Mouse (Mus musculus): ENCODE data around the gene Ccdc146. TPM values are rescaled to one million over a fixed set of nuclear protein-coding genes. Genes with fewer than 3 reads are reported as not detected.

Ccdc146 gene
- polyA plus RNA-seq, 1 experiment from 2014 or later = 0.45 TPM

DNA sequence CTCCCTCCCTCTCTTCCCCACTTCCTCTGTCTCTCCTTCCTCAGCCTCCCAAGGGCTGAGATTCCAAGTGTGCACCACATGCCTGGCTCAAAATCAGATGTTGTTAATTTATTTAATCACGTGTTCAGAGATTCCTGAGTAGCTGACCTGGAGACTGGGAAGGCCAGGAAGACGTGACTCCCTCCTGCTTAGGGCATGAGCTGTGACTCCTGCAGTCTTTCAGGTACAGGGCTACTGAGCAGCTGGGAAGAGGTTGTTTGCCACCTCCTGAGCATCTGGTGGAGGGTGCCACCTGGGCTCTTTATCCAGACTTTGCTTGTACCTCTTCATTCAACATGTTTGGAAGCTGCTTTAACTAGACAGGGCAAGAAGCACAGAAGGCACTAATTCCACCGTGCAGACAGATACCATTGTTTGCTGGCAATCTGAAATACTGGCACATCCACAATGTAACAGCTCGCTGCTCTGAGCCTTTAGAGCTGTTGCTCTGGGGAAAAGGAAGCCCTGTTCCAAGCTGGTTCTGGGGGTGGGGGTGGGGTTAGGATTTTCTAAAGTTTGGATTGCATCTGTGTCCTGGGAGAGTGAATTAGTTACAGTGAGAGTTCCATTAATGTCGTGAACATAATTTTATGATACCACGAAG lies 163.2 kb downstream of the Ccdc146 start:
- Histone ChIP-seq H3K36me3 (replicated peaks; ENCODE audit: control insufficient read depth, insufficient read depth, low read depth, low read length) (no peaks in the 10 kb centered on the region), H3K9ac (replicated peaks; ENCODE audit: low read length) (no peak overlapping the region), H3K27me3 (ENCODE audit: control insufficient read depth, insufficient read depth, low read length) (no peaks in the 10 kb centered on the region), H3K4me2 (ENCODE audit: low read depth, low read length) (no peak overlapping the region), H3K4me3 (ENCODE audit: low read depth, low read length) (no peak overlapping the region), H3K9me3 (replicated peaks; ENCODE audit: control insufficient read depth, low read length) (no peaks in the 10 kb centered on the region), H3K27ac (replicated peaks; ENCODE audit: low read depth, low read length) (no peak overlapping the region), H3K4me1 (ENCODE audit: control insufficient read depth, insufficient read depth, low read length) (no peaks in the 10 kb centered on the region)
- DNase-seq (ENCODE audit: low spot score) (peak; percentile 63), ATAC-seq (replicated peaks; ENCODE audit: insufficient number of reproducible peaks, low FRiP score, low TSS enrichment, low read depth) (no peak)
- 39% methylated on average over 6 of the region's 6 CpGs for WGBS

DNA sequence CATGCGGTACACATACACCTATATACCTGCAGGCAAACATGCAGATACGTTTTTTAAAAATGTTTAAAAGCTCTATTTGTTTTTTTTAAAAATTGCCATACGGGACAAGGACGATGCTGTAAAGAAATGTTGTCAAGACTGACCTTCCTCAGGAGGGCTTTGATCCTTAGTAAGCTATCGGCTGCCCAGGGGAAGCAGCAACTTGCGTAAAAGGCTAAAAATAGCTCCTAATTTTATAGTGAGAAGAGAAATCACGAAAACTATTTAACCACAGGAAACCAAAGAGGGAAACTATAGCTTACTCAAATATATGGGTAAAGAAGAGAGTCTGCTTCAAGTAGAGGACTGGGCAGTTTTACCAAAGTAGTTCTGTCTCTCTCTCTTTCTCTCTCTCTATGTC lies 163.7 kb downstream of the Ccdc146 start:
- DNase-seq (ENCODE audit: low spot score) = no peak
- no peaks in the 10 kb centered on the region for H3K27me3 ChIP-seq (ENCODE audit: control insufficient read depth, insufficient read depth, low read length)
- H3K4me3 ChIP-seq (ENCODE audit: low read depth, low read length) = no peak overlapping the region
- H3K4me1 ChIP-seq (ENCODE audit: control insufficient read depth, insufficient read depth, low read length) = no peaks in the 10 kb centered on the region
- 63% methylated on average over 7 of the region's 7 CpGs for WGBS
- no peak for ATAC-seq (replicated peaks; ENCODE audit: insufficient number of reproducible peaks, low FRiP score, low TSS enrichment, low read depth)
- no peak overlapping the region for H3K9ac ChIP-seq (replicated peaks; ENCODE audit: low read length)
- H3K9me3 ChIP-seq (replicated peaks; ENCODE audit: control insufficient read depth, low read length) = no peaks in the 10 kb centered on the region
- H3K36me3 ChIP-seq (replicated peaks; ENCODE audit: control insufficient read depth, insufficient read depth, low read depth, low read length) = no peaks in the 10 kb centered on the region
- H3K4me2 ChIP-seq (ENCODE audit: low read depth, low read length) = no peak overlapping the region
- no peak overlapping the region for H3K27ac ChIP-seq (replicated peaks; ENCODE audit: low read depth, low read length)

DNA sequence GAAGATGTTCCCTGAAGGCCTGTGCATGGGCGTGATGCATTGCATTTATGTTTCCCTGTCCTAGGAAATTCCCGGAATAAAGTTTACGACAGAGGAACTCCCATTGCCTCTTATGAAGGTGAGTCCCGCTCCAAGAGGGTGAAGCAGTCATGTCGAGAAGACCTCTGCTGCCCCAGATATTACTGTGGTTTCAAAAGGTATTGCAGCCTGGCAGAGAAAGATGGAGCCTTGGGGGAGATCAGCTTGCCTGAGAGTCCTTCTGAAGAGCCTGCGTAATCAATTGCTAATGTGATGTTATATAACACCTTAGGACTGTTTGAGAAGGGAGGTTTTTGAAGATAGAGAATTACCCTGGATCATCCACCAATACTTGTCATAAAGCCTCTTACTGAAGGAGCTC lies 166.7 kb downstream of the Ccdc146 start:
- H3K27me3 ChIP-seq (ENCODE audit: control insufficient read depth, insufficient read depth, low read length) = no peaks in the 10 kb centered on the region
- H3K4me2 ChIP-seq (ENCODE audit: low read depth, low read length) = no peak overlapping the region
- no peak for ATAC-seq (replicated peaks; ENCODE audit: insufficient number of reproducible peaks, low FRiP score, low TSS enrichment, low read depth)
- H3K9ac ChIP-seq (replicated peaks; ENCODE audit: low read length) = no peak overlapping the region
- no peaks in the 10 kb centered on the region for H3K4me1 ChIP-seq (ENCODE audit: control insufficient read depth, insufficient read depth, low read length)
- no peak overlapping the region for H3K4me3 ChIP-seq (ENCODE audit: low read depth, low read length)
- H3K27ac ChIP-seq (replicated peaks; ENCODE audit: low read depth, low read length) = no peak overlapping the region
- H3K36me3 ChIP-seq (replicated peaks; ENCODE audit: control insufficient read depth, insufficient read depth, low read depth, low read length) = no peaks in the 10 kb centered on the region
- H3K9me3 ChIP-seq (replicated peaks; ENCODE audit: control insufficient read depth, low read length) = no peaks in the 10 kb centered on the region
- WGBS = 63% methylated on average over 6 of the region's 6 CpGs
- peak; percentile 50 for DNase-seq (ENCODE audit: low spot score)

DNA sequence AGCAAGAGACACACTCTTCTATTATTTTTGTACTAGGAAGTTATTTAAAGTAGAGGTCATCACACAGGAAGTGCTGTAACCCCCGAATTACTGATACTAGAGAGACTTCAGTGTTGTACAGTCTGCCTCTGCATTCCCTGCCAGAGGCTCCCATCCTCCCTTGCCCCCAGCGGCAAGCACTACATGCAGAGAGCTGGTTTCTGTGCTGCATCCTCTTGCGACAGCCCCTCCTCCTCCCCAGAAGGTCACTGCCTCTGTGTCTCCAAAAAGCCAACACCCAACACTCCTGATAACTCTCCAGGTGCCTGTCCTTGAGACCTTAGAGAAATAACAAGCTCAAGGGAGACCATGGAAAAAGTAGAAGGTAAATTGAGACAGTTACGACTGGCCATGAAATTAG lies 167.4 kb downstream of the Ccdc146 start:
- H3K9me3 ChIP-seq (replicated peaks; ENCODE audit: control insufficient read depth, low read length) = no peaks in the 10 kb centered on the region
- H3K4me3 ChIP-seq (ENCODE audit: low read depth, low read length) = no peak overlapping the region
- no peaks in the 10 kb centered on the region for H3K4me1 ChIP-seq (ENCODE audit: control insufficient read depth, insufficient read depth, low read length)
- 44% methylated on average over 4 of the region's 4 CpGs for WGBS
- H3K27ac ChIP-seq (replicated peaks; ENCODE audit: low read depth, low read length) = no peak overlapping the region
- DNase-seq (ENCODE audit: low spot score) (no peak), ATAC-seq (replicated peaks; ENCODE audit: insufficient number of reproducible peaks, low FRiP score, low TSS enrichment, low read depth) (no peak)
- no peaks in the 10 kb centered on the region for H3K27me3 ChIP-seq (ENCODE audit: control insufficient read depth, insufficient read depth, low read length)
- no peaks in the 10 kb centered on the region for H3K36me3 ChIP-seq (replicated peaks; ENCODE audit: control insufficient read depth, insufficient read depth, low read depth, low read length)
- H3K4me2 ChIP-seq (ENCODE audit: low read depth, low read length) = no peak overlapping the region
- H3K9ac ChIP-seq (replicated peaks; ENCODE audit: low read length) = no peak overlapping the region

GRCm38 (mm10) chr5:21255551-21256132 lies 168.8 kb downstream of the Ccdc146 start:
- Histone ChIP-seq H3K36me3 (replicated peaks; ENCODE audit: control insufficient read depth, insufficient read depth, low read depth, low read length) (no peaks in the 10 kb centered on the region), H3K27ac (replicated peaks; ENCODE audit: low read depth, low read length) (no peak overlapping the region), H3K4me3 (ENCODE audit: low read depth, low read length) (no peak overlapping the region), H3K4me2 (ENCODE audit: low read depth, low read length) (no peak overlapping the region), H3K4me1 (ENCODE audit: control insufficient read depth, insufficient read depth, low read length) (no peaks in the 10 kb centered on the region), H3K9me3 (replicated peaks; ENCODE audit: control insufficient read depth, low read length) (no peaks in the 10 kb centered on the region), H3K9ac (replicated peaks; ENCODE audit: low read length) (no peak overlapping the region), H3K27me3 (ENCODE audit: control insufficient read depth, insufficient read depth, low read length) (no peaks in the 10 kb centered on the region)
- DNase-seq (ENCODE audit: low spot score) (no peak), ATAC-seq (replicated peaks; ENCODE audit: insufficient number of reproducible peaks, low FRiP score, low TSS enrichment, low read depth) (no peak)
- 82% methylated on average over 5 of the region's 5 CpGs for WGBS

DNA sequence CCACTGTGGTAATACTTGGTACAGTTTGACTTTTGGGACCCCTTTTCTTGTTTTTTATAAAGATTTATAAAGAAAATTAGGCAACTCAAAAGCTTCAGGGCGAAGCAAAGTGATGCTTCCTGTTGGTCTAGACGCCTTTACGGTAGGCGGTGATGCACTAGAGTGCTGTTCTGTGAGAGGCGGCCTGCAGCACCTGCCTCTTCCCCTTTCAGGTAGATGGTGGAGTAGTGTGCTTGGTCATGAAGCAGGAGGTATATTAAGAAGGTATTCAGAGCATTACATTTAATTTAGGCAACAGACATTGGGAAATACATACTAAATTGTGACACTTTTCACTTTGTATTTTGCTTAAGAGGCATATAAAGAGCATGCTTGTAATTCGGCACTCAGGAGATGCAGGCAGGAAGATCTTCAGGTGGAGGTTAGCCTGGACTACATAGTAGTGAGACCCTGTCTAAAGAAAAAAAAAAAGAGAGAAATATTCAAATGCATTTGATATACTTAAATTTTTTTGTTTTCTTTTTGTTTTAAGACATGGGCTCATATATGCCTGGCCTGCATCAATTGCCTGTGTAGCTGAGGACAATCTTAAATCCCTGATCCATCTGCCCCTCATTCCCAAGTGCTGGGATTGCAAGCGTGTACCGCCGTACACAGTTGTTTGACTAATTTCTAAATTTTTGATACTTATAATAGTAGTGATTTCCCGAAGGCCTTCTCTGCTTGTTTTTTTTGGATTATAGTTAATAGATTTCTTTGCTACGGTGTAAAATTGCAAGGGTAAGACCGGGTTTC lies 169.5 kb downstream of the Ccdc146 start:
- H3K4me3 ChIP-seq (ENCODE audit: low read depth, low read length) = no peak overlapping the region
- no peak for DNase-seq (ENCODE audit: low spot score)
- no peaks in the 10 kb centered on the region for H3K4me1 ChIP-seq (ENCODE audit: control insufficient read depth, insufficient read depth, low read length)
- no peak overlapping the region for H3K4me2 ChIP-seq (ENCODE audit: low read depth, low read length)
- no peaks in the 10 kb centered on the region for H3K36me3 ChIP-seq (replicated peaks; ENCODE audit: control insufficient read depth, insufficient read depth, low read depth, low read length)
- H3K9ac ChIP-seq (replicated peaks; ENCODE audit: low read length) = no peak overlapping the region
- no peaks in the 10 kb centered on the region for H3K27me3 ChIP-seq (ENCODE audit: control insufficient read depth, insufficient read depth, low read length)
- ATAC-seq (replicated peaks; ENCODE audit: insufficient number of reproducible peaks, low FRiP score, low TSS enrichment, low read depth) = no peak
- H3K9me3 ChIP-seq (replicated peaks; ENCODE audit: control insufficient read depth, low read length) = no peaks in the 10 kb centered on the region
- WGBS = 91% methylated on average over 12 of the region's 12 CpGs
- no peak overlapping the region for H3K27ac ChIP-seq (replicated peaks; ENCODE audit: low read depth, low read length)

DNA sequence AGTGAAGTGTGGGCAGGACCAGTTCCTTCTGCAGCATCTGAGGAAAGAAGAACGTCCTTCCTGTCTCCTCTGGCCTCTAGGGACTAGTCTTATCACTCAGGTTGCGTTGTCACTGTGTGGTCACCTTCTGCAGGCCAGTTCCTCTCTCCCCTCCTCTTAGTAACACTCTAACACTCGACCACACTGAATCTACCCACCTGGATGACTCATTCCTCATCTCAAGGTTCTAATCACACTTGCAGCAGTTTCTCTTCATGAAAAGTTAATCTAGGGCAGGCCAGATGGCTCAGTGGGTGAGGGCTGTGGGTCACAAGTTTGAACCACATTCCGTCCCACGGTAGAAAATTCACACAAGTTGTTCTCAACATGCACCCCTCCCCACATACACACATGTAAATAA lies 175.6 kb downstream of the Ccdc146 start:
- no peaks in the 10 kb centered on the region for H3K9me3 ChIP-seq (replicated peaks; ENCODE audit: control insufficient read depth, low read length)
- H3K4me2 ChIP-seq (ENCODE audit: low read depth, low read length) = no peak overlapping the region
- WGBS = 77% methylated on average over 5 of the region's 5 CpGs
- no peak for DNase-seq (ENCODE audit: low spot score)
- H3K27me3 ChIP-seq (ENCODE audit: control insufficient read depth, insufficient read depth, low read length) = no peaks in the 10 kb centered on the region
- no peaks in the 10 kb centered on the region for H3K36me3 ChIP-seq (replicated peaks; ENCODE audit: control insufficient read depth, insufficient read depth, low read depth, low read length)
- ATAC-seq (replicated peaks; ENCODE audit: insufficient number of reproducible peaks, low FRiP score, low TSS enrichment, low read depth) = no peak
- no peak overlapping the region for H3K27ac ChIP-seq (replicated peaks; ENCODE audit: low read depth, low read length)
- no peak overlapping the region for H3K4me3 ChIP-seq (ENCODE audit: low read depth, low read length)
- H3K4me1 ChIP-seq (ENCODE audit: control insufficient read depth, insufficient read depth, low read length) = no peaks in the 10 kb centered on the region
- H3K9ac ChIP-seq (replicated peaks; ENCODE audit: low read length) = no peak overlapping the region

- no peak for ATAC-seq (replicated peaks; ENCODE audit: insufficient number of reproducible peaks, low FRiP score, low TSS enrichment, low read depth)
- no peak for DNase-seq (ENCODE audit: low spot score)
- Histone ChIP-seq H3K4me3 (ENCODE audit: low read depth, low read length) (no peak overlapping the region), H3K27me3 (ENCODE audit: control insufficient read depth, insufficient read depth, low read length) (no peaks in the 10 kb centered on the region), H3K9me3 (replicated peaks; ENCODE audit: control insufficient read depth, low read length) (no peaks in the 10 kb centered on the region), H3K27ac (replicated peaks; ENCODE audit: low read depth, low read length) (no peak overlapping the region), H3K9ac (replicated peaks; ENCODE audit: low read length) (no peak overlapping the region), H3K36me3 (replicated peaks; ENCODE audit: control insufficient read depth, insufficient read depth, low read depth, low read length) (no peaks in the 10 kb centered on the region), H3K4me1 (ENCODE audit: control insufficient read depth, insufficient read depth, low read length) (no peaks in the 10 kb centered on the region), H3K4me2 (ENCODE audit: low read depth, low read length) (no peak overlapping the region)
- WGBS = 82% methylated on average over 2 of the region's 2 CpGs
Measured at GRCm38 (mm10) chr5:21247916-21248315, 176.6 kb downstream of the Ccdc146 start.
